Mouse (Mus musculus) thymus, adult 2 months (tissue): ENCODE data around the gene Arpc2.

Experiments
- CTCF ChIP-seq: fragments of 200-500 bp; IDR thresholded peaks from 2 replicates; pipeline ENCODE4 v1.5.1; 2012; ENCODE audit warnings: mild to moderate bottlenecking, control low read depth, low read length, moderate library complexity, borderline replicate concordance; ENCODE audit not compliant: control insufficient read depth, poor library complexity, insufficient read depth; ENCODE audit errors: extremely low read depth
- POLR2A ChIP-seq: fragments of 200-500 bp; IDR thresholded peaks from 2 replicates; pipeline ENCODE4 v1.6.1; 2012; ENCODE audit warnings: mild to moderate bottlenecking, low read length, control low read depth, moderate library complexity; ENCODE audit not compliant: control insufficient read depth, poor library complexity, insufficient read depth; ENCODE audit errors: extremely low read depth

DNA sequence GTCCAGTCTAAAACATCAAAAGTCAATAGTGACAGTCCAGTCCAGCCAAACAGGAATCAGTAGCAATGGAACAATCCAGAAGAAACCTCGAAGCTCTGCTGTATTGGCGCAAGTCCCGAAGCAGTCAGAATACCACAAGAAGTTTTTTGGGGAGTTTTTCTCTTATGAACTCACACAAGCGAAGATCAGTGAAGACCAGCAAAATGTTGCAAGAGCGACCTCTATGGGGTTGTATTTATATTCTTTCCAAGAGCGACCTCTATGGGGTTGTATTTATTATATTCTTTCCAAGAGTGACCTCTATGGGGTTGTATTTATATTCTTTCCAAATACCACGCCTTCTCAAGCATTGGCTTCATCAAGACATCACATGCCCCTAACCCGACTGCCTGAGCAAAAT lies 32.9 kb downstream of the Arpc2 start:
- TF ChIP-seq CTCF (no peak), POLR2A (no peak)
